Mouse (Mus musculus): Measurements from ENCODE around the gene Efna4. TPM values are rescaled to one million over a fixed set of nuclear protein-coding genes. Genes with fewer than 3 reads are reported as not detected.

Efna4 gene
- polyA plus RNA-seq, 1 experiment from 2014 or later, result 14.1 TPM

DNA sequence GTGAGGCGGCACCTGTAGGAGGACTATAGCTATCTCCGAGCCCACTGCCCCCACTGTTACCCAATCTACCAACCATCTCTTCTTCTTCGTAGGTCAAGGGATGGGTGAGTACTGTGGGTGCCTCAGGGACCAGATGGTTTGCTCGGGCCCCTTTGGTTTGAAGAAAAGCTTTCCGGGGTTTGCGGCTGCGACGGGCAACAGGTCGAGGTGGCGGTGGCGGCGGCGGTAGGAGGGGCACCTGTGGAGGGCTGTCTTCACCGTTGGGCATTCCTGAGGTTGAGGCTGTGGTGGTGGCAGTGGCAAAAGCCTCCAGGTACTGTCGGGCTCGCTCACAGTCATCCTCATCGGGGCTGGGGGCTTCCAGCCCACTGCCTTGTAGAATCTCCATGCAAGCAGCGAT, 42.9 kb upstream of the Efna4 start:
- no peaks in the 10 kb centered on the region for H3K27me3 ChIP-seq (replicated peaks; ENCODE audit: control insufficient read depth, insufficient read depth, low read length)
- ATAC-seq, result no peak
- H3K27ac ChIP-seq (ENCODE audit: low read length), result no peak overlapping the region
- H3K4me2 ChIP-seq (ENCODE audit: low read length), result no peak overlapping the region
- no peaks in the 10 kb centered on the region for H3K9me3 ChIP-seq (ENCODE audit: control insufficient read depth, low read length)
- H3K4me1 ChIP-seq (replicated peaks; ENCODE audit: control insufficient read depth, insufficient read depth, low read length), result peaks cover 12% of the 10 kb centered on the region
- H3K4me3 ChIP-seq (replicated peaks; ENCODE audit: low read length), result no peak overlapping the region
- H3K9ac ChIP-seq (replicated peaks; ENCODE audit: low read depth, low read length), result no peak overlapping the region
- 95% methylated on average over 18 of the region's 18 CpGs for WGBS
- H3K36me3 ChIP-seq (ENCODE audit: control insufficient read depth, insufficient read depth), result no peaks in the 10 kb centered on the region

DNA sequence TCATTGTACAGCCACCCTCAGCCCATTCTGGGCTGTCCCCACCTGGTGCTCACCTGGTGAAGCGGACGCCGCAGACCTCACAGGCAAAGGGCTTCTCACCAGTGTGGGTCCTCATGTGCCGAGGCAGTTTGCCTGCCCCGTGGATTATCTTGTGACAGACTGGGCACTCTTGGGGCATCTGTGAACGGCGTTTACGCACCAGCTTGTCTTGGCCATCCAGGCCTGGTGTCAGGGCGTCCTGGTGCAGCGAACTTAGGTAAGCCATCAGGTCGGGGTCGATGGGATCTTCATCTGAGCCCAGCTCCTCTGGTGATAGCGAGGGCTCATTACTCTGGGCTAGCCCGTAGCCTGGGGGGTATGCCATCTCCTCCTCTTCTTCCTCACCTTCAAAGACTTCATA, 42.5 kb upstream of the Efna4 start:
- Histone ChIP-seq H3K9ac (replicated peaks; ENCODE audit: low read depth, low read length) (no peak overlapping the region), H3K4me2 (ENCODE audit: low read length) (no peak overlapping the region), H3K36me3 (ENCODE audit: control insufficient read depth, insufficient read depth) (no peaks in the 10 kb centered on the region), H3K4me1 (replicated peaks; ENCODE audit: control insufficient read depth, insufficient read depth, low read length) (peaks cover 12% of the 10 kb centered on the region), H3K27ac (ENCODE audit: low read length) (no peak overlapping the region), H3K9me3 (ENCODE audit: control insufficient read depth, low read length) (no peaks in the 10 kb centered on the region), H3K4me3 (replicated peaks; ENCODE audit: low read length) (no peak overlapping the region), H3K27me3 (replicated peaks; ENCODE audit: control insufficient read depth, insufficient read depth, low read length) (no peaks in the 10 kb centered on the region)
- WGBS, result 92% methylated on average over 14 of the region's 14 CpGs
- no peak for ATAC-seq

DNA sequence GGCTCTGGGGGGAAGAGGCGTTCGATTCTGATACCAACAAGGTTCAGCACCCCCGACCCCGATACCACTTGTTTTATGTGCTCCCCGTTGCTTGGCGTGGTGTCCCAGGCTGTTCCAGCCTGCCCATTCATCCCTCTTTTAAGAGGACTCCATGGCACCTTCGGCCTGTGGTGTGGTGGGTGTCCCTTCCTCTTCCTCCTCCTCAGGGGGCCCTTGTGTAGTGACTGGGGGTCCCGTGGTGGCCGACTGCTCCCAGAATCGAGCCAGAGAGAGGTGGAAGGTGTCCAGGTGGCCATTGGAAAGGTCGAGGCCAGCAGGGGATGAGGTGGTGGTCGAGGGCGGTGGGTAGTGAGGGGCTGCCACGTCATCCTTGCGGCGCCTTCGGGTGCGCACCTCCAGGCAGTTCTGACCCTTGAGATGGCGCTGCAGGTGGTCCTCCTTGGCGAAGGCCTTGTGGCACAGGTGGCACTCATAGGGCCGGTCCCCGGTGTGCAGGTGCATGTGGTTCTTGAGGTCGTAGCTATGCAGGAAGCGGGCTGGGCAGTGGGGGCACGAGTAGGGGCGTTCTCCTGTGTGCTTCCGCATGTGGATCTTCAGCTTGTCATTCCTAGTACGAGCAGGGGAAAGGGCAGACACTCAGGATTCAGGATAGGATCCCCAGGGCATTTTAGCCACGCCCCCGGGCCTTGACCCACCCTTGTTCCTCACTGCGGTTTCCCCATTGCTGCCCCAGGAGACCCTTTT, 41.7 kb upstream of the Efna4 start:
- no peak for ATAC-seq

DNA sequence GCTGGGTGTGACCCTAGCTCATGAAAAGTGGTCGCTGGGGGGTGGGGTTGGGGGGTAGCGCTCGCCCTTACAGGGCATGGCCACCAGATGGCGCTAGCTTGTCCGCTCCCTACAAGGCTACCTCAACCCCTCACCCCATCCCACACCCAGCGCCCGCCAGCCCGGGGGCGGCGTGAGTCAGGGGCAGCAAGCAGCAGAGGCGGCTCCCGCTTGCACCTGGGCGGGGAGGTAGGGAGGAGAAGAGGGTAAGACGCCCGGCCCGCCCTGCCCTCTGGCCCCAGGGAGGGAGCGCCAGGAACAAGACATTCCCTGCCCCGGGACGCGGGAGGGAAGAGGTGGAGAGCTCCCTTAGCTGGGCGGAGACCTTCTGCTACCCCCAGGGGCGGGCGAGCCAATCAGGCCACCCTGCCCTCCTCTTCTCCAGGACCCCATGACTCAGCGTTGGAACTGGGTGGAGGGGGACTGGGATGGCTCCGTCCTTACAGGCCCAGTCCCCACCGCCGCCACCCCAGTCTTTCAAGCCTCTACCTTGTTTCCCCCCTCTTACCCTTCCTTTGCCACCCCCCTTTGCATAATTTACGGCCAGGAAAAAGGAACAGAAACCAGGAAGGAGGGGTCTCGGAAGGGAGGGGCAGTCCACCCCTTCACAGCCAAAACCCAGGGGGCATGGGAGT, 40.7 kb upstream of the Efna4 start:
- Histone ChIP-seq H3K4me3 (replicated peaks; ENCODE audit: low read length) (peak overlapping the region; percentile 63), H3K27ac (ENCODE audit: low read length) (no peak overlapping the region), H3K4me1 (replicated peaks; ENCODE audit: control insufficient read depth, insufficient read depth, low read length) (peaks cover 12% of the 10 kb centered on the region), H3K4me2 (ENCODE audit: low read length) (peak overlapping the region; percentile 92), H3K9me3 (ENCODE audit: control insufficient read depth, low read length) (no peaks in the 10 kb centered on the region), H3K9ac (replicated peaks; ENCODE audit: low read depth, low read length) (peak overlapping the region; percentile 86), H3K27me3 (replicated peaks; ENCODE audit: control insufficient read depth, insufficient read depth, low read length) (no peaks in the 10 kb centered on the region), H3K36me3 (ENCODE audit: control insufficient read depth, insufficient read depth) (no peaks in the 10 kb centered on the region)
- ATAC-seq, result peak; percentile 88
- under 1% methylated on average over 27 of the region's 29 CpGs for WGBS

More for the DNA sequence above, 41.7 kb upstream of the Efna4 start:
- H3K27ac ChIP-seq (ENCODE audit: low read length), result no peak overlapping the region
- no peaks in the 10 kb centered on the region for H3K9me3 ChIP-seq (ENCODE audit: control insufficient read depth, low read length)
- H3K4me2 ChIP-seq (ENCODE audit: low read length), result no peak overlapping the region; the same call in 1 of the 2 replicates
- H3K9ac ChIP-seq (replicated peaks; ENCODE audit: low read depth, low read length), result no peak overlapping the region
- peaks cover 12% of the 10 kb centered on the region for H3K4me1 ChIP-seq (replicated peaks; ENCODE audit: control insufficient read depth, insufficient read depth, low read length)
- no peaks in the 10 kb centered on the region for H3K27me3 ChIP-seq (replicated peaks; ENCODE audit: control insufficient read depth, insufficient read depth, low read length)
- 88% methylated on average over 31 of the region's 31 CpGs for WGBS
- H3K4me3 ChIP-seq (replicated peaks; ENCODE audit: low read length), result no peak overlapping the region
- H3K36me3 ChIP-seq (ENCODE audit: control insufficient read depth, insufficient read depth), result no peaks in the 10 kb centered on the region

DNA sequence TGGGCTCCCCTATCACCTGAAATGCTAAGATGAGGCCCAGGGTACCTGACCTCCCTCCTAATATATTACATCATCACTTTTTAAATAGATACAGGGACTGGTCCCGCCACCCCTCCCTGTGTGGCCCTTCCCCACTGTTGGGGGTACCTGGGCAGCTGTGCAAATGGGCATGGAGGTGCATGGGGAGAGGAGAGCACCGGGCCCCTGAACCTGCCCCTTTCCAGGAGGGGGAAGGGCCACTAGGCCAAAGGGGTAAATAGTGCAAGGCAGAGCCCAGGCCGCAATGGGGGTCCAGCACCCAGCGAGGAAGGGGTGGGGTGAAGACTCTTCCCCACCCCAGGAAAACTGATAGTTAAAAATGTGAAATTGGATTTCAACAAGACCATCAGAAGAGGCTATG, 40.0 kb upstream of the Efna4 start:
- H3K4me3 ChIP-seq (replicated peaks; ENCODE audit: low read length), result no peak overlapping the region; the same call in 1 of the 2 replicates
- H3K4me2 ChIP-seq (ENCODE audit: low read length), result peak overlapping the region; percentile 92
- H3K4me1 ChIP-seq (replicated peaks; ENCODE audit: control insufficient read depth, insufficient read depth, low read length), result peaks cover 12% of the 10 kb centered on the region
- no peaks in the 10 kb centered on the region for H3K36me3 ChIP-seq (ENCODE audit: control insufficient read depth, insufficient read depth)
- no peak overlapping the region for H3K27ac ChIP-seq (ENCODE audit: low read length)
- ATAC-seq, result no peak; the same call in 1 of the 2 replicates
- H3K9ac ChIP-seq (replicated peaks; ENCODE audit: low read depth, low read length), result peak overlapping the region; percentile 86
- WGBS, result 74% methylated on average over 4 of the region's 4 CpGs
- no peaks in the 10 kb centered on the region for H3K9me3 ChIP-seq (ENCODE audit: control insufficient read depth, low read length)
- H3K27me3 ChIP-seq (replicated peaks; ENCODE audit: control insufficient read depth, insufficient read depth, low read length), result no peaks in the 10 kb centered on the region

DNA sequence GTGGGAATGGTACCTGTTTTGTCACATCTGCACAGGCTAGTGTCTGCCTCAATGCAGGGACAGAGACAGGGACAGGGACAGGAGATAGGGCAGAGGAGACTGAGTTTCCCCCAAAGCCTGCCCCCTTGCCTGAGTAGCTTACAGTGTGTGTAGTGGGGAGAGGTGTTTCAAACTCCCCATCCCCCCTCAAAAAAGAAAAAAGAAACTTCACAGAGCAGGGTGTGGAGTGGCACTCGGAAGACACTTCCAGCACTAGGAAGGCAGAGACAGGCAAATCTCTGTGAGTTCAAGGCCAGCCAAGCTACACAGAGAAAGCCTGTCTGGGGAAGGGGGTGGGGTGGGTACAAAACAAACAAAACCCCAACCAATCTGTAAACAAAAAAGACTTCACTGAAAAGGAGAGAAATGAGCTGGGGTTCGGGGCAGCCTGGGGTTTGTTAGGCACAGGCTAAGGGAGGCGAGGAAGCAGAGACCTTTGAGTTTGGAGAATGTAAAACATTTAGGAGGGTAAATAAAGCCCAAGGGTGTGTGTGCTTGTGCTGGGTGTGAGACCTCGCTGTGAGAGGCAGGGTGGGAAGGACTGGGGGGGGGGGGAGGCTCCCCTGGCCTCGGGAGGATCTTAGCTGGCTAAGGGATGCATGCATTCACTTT, 35.9 kb upstream of the Efna4 start:
- no peak overlapping the region for H3K9ac ChIP-seq (replicated peaks; ENCODE audit: low read depth, low read length)
- H3K4me1 ChIP-seq (replicated peaks; ENCODE audit: control insufficient read depth, insufficient read depth, low read length), result peaks cover 8% of the 10 kb centered on the region
- no peak overlapping the region for H3K4me2 ChIP-seq (ENCODE audit: low read length)
- no peak for ATAC-seq
- no peaks in the 10 kb centered on the region for H3K36me3 ChIP-seq (ENCODE audit: control insufficient read depth, insufficient read depth)
- H3K9me3 ChIP-seq (ENCODE audit: control insufficient read depth, low read length), result no peaks in the 10 kb centered on the region
- no peak overlapping the region for H3K27ac ChIP-seq (ENCODE audit: low read length)
- no peak overlapping the region for H3K4me3 ChIP-seq (replicated peaks; ENCODE audit: low read length)
- no peaks in the 10 kb centered on the region for H3K27me3 ChIP-seq (replicated peaks; ENCODE audit: control insufficient read depth, insufficient read depth, low read length)
- WGBS, result 38% methylated on average over 5 of the region's 5 CpGs

DNA sequence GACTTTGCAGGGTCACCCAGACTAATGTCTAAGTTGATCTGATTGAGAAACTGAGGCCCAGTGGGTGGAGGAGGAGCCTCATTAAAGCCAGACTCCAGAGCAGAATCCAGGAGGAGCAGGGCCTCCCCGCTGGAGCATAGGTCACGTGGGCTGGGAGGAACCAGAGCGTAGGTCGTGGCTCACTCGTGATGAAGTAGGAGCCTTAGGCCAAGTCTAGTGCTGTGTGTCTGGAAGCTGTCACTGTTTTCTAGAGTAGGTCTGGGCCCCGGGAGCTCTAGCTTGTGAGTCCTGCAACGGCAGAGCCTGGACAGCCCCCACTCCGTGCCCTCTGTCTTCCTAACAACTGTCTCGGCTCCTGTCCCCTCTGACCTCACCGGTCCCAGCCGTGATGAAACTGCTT, 29.5 kb upstream of the Efna4 start:
- H3K4me2 ChIP-seq (ENCODE audit: low read length), result no peak overlapping the region
- H3K27ac ChIP-seq (ENCODE audit: low read length), result no peak overlapping the region
- ATAC-seq, result no peak
- no peak overlapping the region for H3K9ac ChIP-seq (replicated peaks; ENCODE audit: low read depth, low read length)
- H3K27me3 ChIP-seq (replicated peaks; ENCODE audit: control insufficient read depth, insufficient read depth, low read length), result no peaks in the 10 kb centered on the region
- no peaks in the 10 kb centered on the region for H3K4me1 ChIP-seq (replicated peaks; ENCODE audit: control insufficient read depth, insufficient read depth, low read length)
- H3K36me3 ChIP-seq (ENCODE audit: control insufficient read depth, insufficient read depth), result no peaks in the 10 kb centered on the region
- 73% methylated on average over 11 of the region's 11 CpGs for WGBS
- no peaks in the 10 kb centered on the region for H3K9me3 ChIP-seq (ENCODE audit: control insufficient read depth, low read length)
- H3K4me3 ChIP-seq (replicated peaks; ENCODE audit: low read length), result no peak overlapping the region

DNA sequence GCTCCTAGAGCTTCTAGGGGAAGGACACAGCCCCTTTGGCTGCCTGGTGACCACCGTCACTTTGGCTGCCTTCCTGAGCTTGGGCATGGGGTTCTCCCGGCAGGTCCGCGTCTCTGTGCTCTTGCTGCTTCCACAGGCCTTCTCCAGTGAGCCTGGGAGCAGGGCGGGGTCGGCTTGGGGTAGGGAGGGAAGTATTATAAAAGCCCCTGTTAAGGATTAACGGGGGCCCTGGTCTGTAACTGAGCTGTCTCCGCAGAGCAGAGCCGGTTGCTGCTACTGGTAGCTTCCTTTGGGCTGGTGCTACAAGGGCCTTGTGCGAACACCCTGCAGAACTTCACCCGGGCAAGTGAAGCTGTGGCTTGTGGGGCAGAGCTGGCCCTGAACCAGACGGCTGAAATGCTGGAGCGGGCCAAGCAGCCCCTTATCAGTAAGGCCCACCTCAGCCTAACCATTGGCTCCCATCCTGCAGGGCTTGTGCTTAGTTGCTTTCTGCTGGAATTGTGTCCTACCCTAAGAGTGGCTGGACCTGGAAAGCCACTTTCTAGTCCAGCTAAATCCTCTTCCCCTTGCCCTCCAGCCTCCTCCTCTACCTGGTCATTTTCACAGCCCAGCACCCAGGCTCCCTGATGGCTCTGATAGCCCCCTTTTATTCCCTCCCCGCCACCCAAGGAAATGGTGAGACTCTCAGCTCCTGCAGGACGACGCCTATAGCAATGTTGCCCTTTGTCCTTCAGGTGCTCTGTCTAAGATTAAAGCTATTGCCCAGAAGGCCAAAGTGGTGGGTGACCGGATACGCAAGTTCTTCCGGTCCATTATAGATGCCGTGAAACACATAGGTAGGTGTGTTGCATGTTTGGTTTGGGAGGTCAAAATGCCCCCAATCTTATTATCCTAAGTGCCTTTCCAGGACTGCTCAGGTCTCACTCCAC, 27.9 kb upstream of the Efna4 start:
- no peaks in the 10 kb centered on the region for H3K27me3 ChIP-seq (replicated peaks; ENCODE audit: control insufficient read depth, insufficient read depth, low read length)
- 77% methylated on average over 20 of the region's 20 CpGs for WGBS

DNA sequence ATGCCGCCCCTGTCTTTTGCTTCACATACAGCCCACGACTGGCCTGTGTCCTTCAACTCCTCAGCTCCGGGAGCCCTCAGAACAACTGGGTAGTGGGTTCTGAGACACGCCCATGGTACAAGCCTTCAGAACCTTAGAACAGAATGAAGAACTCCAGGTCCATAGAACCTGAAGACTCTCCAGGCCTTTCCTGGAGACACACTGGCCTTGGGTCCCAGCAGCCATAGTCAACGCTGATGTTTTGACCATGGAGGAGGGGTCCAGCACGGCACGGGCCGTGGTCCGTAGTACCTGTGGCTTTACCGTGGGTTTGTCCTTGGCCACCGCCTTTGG, 27.3 kb upstream of the Efna4 start, which contains the start of gene Dcst1:
Gene Dcst1 (minus strand): TSS at position 101 of the 333 bp plus-strand sequence.
- Histone ChIP-seq H3K27me3 (replicated peaks; ENCODE audit: control insufficient read depth, insufficient read depth, low read length) (no peaks in the 10 kb centered on the region), H3K9me3 (ENCODE audit: control insufficient read depth, low read length) (no peaks in the 10 kb centered on the region), H3K4me3 (replicated peaks; ENCODE audit: low read length) (no peak within 1 kb of the TSS), H3K9ac (replicated peaks; ENCODE audit: low read depth, low read length) (no peak within 1 kb of the TSS), H3K36me3 (ENCODE audit: control insufficient read depth, insufficient read depth) (no peaks in the 10 kb centered on the region), H3K4me2 (ENCODE audit: low read length) (no peak within 1 kb of the TSS), H3K27ac (ENCODE audit: low read length) (no peak within 1 kb of the TSS), H3K4me1 (replicated peaks; ENCODE audit: control insufficient read depth, insufficient read depth, low read length) (no peaks in the 10 kb centered on the region)
- no peak for ATAC-seq
- 81% methylated on average over 11 of the region's 11 CpGs for WGBS

More for the DNA sequence above, 27.9 kb upstream of the Efna4 start:
- no peaks in the 10 kb centered on the region for H3K4me1 ChIP-seq (replicated peaks; ENCODE audit: control insufficient read depth, insufficient read depth, low read length)
- no peak overlapping the region for H3K4me2 ChIP-seq (ENCODE audit: low read length)
- no peaks in the 10 kb centered on the region for H3K9me3 ChIP-seq (ENCODE audit: control insufficient read depth, low read length)
- no peak for ATAC-seq
- H3K4me3 ChIP-seq (replicated peaks; ENCODE audit: low read length), result no peak overlapping the region
- no peaks in the 10 kb centered on the region for H3K36me3 ChIP-seq (ENCODE audit: control insufficient read depth, insufficient read depth)
- no peak overlapping the region for H3K9ac ChIP-seq (replicated peaks; ENCODE audit: low read depth, low read length)
- no peak overlapping the region for H3K27ac ChIP-seq (ENCODE audit: low read length)
